Mouse (Mus musculus): Measurements from ENCODE around the gene Mcrip2.
"Not testable (repeated sequence)": the region's sequence is repeated elsewhere in the genome, so short reads cannot be mapped to it uniquely, and the experiment has no call there.

Gene Mcrip2

DNA sequence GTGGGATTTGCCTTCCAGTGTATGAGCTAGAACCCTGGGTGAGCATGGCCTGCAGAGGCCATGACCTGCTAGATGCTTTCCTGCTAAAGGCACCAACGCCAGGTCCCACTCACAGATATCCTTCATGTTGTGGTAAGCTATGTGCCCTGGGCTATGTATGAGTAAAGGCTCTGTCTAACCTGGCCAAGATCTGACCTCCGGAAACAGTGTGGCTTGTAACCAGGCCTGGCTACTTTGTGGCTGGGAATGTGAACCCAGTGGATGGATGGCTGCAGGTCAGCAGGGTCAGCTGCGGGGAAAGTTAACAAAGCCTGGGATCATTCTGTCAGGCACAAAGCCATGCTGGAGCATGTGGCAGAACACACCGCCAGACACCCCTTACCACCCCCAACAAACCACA lies 13.1 kb upstream of the Mcrip2 start:
- intact Hi-C loops (cut with DNase I), result loop anchor here (5.0 kb wide), 1 partner anchor 106 kb away; the partner anchor contains the start of gene Capn15

DNA sequence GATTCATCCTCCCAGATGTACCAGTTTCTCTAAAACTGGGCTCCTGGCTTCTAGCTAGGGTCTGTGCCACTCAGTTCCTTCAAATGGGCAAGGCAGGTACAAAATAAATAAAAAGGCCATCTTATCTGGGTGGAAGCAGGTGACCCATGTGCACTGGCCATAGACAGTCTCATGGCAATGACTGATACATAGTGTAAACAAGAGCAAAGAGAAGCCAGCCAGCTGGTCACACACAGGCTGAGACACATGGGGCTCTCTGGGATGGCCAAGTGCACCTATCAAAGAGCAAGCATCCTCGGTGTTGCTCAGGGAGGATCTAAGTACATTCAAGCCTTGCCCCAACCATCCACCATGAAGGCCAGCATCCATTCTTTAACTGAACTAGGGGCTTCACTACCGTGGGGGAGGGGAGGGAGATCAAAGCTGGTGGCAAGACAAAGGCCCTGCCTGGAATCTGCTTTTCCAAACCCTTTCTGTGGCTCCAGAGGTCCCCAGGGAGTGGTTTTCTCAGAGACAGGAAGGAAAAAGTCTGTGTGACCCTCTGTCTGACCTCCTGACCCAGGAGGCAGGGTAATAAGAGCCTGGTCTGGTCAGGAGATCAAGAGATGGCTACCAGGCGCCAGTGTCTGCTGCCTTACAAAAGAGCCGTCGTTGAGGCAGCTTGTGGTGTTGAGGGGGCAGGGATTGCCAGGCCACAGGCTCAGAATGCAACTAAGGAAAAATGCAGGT lies 12.5 kb upstream of the Mcrip2 start:
- intact Hi-C loops (cut with DNase I), result loop anchor here (5.0 kb wide), 1 partner anchor 106 kb away; the partner anchor contains the start of gene Capn15

DNA sequence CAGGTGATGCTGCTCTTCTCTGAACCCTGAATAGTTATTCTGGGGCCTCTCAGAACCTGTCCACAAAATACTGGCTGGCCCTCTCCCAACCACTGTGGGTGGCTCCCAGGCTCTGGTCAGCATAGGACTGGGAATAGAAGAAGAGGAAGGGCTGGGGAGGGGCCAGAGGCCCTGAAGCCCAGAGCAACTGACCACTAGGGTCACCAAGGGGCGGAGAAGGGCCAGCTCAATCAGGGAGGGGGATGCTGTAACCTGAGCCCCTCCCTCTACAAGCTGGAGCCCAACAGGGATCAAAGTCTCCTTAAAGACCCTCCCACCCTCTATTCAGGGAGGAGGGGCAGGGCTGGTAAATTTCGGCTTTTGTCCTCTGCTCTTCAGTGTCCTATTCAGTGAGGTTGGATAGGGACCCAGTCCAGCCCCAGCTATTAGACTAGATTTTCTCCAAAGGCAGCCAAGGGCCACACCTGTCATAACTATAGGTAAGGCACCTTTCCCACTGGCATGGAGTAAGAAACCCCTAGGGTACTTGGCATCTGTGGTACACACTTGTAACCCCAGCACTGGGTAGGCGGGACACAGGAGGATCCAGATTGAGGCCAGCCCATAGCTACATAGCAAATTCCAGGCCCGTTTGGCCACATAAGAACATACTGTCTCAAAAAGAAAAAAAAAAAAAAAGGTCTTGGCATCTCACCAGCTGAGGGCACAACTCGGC lies 11.8 kb upstream of the Mcrip2 start, which contains the start of gene Wfikkn1:
Gene Wfikkn1, minus strand, starts transcription at position 663 of the 715 bp plus-strand sequence.
- intact Hi-C loops (cut with DNase I), result loop anchor here (5.0 kb wide), 1 partner anchor 107 kb away; the partner anchor contains the start of gene Capn15

DNA sequence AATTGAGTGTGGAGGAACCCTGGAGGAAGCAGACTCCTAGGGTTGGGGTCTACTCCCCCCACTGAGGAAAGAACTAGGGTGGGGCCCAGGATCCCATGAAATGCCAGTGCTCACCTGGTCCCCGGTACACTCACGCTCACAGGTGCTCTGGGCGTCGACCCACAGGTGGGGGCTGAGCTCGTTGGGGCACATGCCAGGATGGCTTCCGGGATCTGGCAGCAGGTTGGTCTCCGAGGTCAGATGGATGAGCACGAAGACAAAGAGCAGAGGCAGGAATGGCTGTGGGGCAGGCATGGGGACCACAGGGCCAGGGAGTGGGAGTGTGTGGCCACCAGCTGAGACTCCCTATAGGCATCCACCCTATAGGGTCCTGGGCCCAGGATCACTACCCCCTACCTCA lies 11.2 kb upstream of the Mcrip2 start:
- intact Hi-C loops (cut with DNase I), result loop anchor here (5.0 kb wide), 1 partner anchor 108 kb away; the partner anchor contains the start of gene Capn15

DNA sequence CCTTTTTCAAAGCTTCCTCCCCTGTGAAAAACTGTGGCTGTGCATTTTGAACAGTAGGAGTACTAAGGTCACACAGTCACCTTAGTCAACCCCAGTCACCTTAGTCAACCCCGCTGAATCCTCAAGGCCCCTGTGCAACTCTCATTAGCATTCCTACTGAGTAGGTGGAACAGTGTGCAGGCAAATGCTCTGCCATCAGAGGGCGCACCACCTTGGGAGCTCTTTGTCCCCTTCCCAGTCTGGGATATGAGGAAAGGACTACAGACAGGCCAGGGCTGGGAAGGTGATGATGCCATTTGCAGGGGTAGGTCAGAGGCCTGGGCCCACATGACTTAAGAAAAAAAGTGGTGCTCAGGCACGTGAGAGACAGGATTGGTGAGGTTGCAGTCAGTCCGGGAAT lies 10.7 kb upstream of the Mcrip2 start:
- intact Hi-C loops (cut with DNase I), result no loop called here

DNA sequence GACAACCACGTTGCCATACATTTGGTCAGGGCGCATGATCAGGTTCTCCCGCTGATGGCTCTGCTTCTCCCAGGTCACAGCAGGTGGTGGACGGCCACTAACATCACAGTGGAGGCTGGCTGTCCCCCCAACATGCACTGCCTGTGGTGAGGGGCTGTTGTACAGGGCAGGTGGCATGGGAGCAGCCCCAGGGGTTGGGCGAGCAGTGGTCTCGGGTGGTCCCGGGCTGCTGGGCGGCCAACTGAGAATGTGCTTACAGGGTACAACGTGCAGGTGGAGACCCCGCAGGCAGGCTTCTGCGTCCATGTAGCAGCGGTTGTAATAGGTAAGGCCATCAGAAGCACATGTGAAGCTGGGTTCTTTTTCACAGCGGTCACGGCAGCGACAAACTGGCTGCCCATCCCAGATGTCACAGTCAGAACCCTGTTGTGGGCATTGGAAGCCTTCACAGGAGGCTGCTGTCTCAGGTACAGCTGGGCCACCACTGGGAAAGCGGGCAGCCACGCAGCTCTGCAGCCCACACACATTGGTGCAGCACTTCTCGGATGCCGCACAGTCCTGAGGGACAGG lies 10.1 kb upstream of the Mcrip2 start:
- intact Hi-C loops (cut with DNase I), result no loop called here

DNA sequence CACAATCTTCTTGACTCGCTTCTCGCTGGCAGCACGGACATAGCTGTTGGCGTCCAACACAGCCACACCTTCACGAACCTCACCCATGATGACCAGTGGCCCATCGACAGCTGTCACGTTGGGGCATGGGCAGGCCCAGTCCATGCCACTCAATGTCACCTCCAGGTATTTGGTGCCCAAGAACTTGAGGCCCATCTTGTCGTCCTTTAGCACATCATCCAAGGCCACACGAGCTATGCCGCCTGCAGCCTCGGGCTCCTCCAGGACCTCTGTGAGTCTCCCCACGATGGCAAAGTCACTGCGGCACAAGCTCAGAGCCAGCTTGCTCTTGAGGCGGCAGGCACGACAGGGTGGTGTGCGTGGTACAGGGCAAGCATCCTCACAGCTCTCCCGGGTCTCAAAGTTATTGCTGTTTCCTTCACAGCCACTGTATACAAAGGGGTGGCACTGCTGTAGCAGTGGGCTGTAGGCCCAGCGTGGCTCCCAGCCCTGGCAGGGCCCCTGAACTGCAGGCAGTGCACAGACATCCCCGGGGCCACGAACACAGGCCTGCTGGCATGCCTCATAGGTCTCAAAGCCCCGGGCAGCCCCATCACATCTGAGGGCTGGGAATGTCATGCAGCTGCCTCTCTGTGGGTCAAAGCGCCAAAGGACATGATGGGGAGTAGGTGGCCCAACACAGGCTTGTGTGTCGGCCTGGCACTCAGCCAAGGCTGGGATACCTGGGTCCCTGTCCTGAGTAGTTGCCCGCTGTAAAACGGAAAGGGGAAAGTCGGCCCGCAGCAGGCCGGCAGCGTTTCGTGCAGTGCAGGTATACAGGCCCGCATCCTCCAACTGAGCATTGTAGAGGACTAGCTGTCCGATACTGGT lies 9.4 kb upstream of the Mcrip2 start:
- intact Hi-C loops (cut with DNase I), result no loop called here

DNA sequence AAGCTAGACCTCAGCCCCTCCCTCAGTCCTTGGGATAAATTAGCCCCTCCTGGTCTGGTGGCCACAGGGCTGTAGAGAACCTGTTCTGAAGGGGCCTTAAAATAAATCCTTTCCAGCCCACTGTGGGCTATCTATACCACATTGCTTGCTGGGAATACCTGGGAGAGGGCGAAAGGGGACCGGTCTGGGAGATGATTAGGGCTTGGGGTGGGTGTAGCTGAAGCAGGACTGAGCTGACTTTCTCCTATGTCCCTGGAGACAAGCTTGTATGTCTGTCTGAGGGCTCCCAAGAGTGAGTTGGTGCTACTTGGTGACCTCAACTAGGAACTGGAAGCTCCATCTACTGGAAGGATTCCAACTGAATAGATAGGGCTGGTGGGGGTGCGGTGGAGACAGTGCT lies 8.5 kb upstream of the Mcrip2 start:
- intact Hi-C loops (cut with DNase I), result no loop called here

DNA sequence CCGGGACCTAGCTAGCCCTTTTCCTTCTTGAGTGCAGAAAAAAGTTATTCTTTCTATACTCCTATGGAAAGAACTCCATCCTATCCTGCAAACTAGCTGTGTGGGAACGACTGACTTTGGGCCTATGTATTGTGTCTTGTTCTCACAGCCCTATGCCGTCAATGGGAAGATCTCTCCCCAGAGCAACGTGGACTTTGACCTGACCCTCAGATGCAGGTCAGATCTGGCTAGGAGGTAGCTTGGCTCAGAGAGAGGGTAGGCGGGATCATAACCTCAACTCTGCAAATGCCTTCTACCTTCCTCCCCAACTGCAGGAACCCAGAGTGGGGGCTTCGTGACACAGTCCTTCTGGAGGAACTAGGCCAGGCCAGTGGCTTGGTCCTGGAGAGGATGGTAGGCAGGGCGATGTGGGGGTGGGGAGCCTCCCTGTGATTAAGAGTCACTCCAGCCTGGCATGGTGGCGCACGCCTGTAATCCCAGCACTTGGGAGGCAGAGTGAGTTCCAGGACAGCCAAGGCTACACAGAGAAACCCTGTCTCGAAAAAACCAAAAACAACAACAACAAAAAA lies 7.9 kb upstream of the Mcrip2 start:
- intact Hi-C loops (cut with DNase I), result no loop called here

DNA sequence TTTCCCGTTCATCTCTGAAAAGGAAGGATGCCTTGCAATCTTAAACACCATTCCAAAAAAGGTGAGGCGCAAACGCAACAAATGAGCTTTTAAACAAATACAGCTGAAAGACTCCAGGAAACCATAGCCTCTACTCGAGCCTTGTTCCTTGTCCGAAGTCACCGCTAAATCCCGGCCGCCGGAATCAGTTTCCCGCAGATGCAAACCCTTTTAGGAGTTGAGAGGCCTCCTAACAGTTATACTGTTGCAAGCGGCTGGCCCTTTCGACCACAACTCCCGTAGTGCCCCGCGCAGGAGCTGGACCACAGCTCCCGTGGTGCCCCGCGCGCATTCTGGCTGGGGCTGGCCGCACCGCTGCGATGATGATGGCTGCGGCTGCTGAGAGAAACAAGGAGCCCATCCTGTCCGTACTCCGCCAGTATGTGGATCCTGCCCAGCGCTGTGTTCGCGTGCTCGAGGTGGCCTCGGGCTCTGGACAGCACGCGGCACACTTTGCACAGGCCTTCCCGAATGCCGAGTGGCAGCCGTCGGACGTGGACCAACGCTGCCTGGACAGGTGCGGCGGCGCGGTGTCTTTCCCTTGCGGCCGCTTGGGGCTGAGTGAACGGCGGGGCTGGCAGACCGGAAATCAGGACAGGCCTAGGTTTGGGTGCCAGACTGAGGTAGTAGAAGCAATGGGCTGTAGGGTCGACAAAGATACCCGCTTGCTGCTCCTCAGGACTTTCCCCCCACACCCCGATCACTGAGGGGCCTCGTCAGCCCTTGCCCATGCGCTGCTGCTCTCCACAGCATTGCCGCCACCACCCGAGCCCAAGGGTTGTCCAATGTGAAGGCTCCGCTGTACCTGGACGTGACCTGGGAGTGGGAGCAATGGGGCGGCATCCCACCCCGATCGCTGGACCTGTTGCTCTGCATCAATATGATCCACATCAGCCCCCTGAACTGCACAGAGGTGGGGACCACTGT lies 6.9 kb upstream of the Mcrip2 start:
- intact Hi-C loops (cut with DNase I), result no loop called here

DNA sequence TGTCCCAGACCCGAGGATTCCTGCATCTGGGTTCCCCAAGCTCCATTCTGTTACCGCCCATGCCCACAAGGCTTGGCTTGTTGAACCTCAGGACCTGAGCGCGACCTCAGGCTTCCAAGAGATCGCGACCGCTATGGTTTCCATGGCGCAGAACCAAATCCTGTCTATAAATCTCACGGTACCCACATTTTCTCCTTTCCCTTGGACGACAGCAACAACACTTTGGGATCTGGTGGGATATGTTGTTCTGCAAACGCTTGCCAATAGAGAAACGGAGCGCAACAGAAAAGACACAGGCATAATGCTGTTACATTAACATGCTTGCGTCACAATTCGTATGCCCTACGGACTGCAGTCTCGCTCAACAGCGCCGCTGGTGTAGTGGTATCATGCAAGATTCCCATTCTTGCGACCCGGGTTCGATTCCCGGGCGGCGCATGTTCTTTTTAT lies 6.2 kb upstream of the Mcrip2 start, which contains the start of gene Mettl26:
Gene Mettl26, plus strand, starts transcription at position 354 of the 450 bp plus-strand sequence.
- intact Hi-C loops (cut with DNase I), result no loop called here

DNA sequence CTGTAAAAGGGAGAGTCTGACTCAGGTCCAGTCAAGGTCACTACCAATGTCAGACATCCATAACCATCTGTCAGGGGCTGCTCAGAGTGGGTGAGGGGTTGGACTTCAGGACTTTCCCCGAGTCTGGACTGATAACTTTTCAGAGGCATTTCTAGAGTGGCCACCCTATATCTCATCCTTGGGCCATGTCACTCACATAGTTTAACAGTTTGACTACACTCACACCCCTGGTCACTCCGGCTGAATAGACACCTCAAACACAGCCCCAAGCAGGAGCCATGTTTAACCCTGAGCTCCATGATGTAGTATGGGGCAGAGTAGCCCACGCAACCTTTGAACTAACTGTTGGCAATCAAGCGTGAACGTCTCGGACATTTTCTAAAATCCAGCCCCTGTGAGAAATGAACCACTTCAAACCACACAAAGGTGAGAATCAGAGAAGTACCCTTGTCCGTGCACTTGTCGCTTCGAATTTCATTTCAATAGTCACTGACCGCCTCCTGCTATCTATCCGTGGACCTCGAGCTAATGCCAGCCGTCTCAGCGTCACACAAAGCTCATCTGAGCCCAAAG lies 5.7 kb upstream of the Mcrip2 start:
- intact Hi-C loops (cut with DNase I), result no loop called here

DNA sequence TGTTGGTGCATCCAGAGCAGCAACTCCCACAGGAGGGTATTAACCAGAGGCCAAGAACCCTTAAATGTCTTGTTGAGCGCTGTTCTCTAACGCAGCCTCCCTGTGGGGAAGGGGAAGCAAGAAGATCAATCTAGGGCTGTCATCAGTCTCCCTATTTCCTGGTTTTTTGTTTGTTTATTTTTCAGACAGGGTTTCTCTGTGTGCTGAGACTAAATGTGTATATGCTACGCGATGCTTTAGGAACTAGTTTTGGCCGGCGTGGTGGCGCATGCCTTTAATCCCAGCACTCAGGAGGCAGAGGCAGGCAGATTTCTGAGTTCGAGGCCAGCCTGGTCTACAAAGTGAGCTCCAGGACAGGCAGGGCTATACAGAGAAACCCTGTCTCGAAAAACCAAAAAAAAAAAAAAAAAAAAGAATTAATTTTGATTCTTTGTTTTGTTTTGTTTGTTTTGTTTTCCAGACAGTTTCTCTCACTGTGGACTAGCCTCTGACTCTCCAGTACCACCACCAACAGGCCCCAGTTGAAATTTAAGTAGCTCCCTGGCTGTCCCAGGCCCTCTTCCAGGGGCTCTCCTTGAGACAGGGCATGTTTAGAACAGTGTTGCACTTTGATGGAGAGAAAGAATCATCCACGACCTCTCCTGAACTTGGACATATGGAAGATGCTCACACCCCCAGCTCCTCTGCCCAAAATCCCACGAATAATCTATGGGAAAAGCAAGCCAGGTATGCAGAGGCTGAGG lies 5.0 kb upstream of the Mcrip2 start:
- intact Hi-C loops (cut with DNase I), result no loop called here

DNA sequence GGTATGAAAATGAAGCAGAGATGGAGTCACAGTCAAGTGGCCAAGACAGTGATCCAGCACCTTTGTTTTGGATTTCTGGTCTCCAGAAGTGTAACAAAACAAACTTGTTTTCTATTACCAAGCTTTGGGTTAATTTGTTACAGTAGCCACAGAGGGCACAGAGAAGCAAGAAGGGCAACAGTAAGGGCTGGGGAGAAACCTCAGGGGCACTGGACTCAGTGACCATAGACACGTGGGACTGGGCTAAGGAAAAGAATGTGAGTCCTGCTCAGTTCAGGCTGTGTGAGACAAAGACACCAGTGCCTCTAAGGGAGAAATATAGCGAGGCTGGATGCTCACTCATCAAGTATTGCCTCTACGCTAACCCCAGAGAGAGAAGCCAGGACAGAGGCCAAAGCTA lies 4.1 kb upstream of the Mcrip2 start:
- intact Hi-C loops (cut with DNase I), result no loop called here

DNA sequence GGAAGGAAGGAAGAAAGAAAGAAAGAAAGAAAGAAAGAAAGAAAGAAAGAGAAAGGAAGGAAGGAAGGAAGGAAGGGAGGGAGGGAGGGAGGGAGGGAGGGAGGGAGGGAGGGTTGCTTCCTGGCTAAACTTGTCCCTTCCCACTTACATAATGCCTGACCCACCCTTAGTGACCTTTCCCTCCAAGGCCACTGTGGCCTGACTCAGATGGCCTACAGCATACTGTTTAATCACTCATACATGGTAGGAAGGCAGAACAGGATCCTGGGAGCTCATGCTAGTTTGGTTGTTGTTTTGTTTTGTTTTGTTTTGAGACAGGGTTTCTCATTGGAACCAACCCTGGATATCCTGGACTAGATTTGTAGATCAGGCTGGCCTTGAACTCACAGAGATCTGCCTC lies 3.0 kb upstream of the Mcrip2 start:
- intact Hi-C loops (cut with DNase I), result not testable (repeated sequence)

DNA sequence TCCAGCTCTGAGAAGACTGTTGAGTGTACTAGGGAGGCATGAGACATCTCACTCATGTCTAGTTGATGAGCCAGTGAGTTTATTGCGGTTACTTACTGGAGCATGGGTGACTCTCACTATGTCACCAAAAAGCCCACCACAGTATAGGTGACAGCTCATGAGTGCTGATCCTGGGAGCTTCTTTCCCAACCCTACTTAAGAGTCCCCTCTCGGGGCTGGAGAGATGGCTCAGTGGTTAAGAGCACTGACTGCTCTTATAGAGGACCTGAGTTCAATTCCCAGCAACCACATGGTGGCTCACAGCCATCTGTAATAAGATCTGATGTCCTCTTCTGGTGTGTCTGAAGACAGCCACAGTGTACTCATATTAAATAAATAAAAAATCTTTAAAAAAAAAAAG lies 1.4 kb upstream of the Mcrip2 start:
- intact Hi-C loops (cut with DNase I), result no loop called here

DNA sequence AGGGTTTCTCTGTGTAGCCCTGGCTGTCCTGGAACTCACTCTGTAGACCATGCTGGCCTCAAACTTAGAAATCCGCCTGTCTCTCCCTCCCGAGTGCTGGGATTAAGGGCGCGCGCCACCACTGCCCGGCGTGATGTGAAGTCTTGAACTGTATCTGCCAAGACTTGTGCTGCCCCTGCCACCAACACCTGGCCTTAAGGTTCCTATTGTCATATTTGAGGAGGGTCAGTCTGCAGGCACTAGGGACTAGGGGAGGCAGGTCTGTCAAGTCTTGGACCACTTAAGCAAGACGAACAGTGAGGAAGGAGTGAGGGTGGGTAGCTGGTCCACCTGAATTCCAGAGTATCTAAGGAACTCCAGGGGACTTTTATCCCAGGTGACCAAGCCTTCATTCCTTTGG lies 934 bp upstream of the Mcrip2 start:
- intact Hi-C loops (cut with DNase I), result no loop called here

DNA sequence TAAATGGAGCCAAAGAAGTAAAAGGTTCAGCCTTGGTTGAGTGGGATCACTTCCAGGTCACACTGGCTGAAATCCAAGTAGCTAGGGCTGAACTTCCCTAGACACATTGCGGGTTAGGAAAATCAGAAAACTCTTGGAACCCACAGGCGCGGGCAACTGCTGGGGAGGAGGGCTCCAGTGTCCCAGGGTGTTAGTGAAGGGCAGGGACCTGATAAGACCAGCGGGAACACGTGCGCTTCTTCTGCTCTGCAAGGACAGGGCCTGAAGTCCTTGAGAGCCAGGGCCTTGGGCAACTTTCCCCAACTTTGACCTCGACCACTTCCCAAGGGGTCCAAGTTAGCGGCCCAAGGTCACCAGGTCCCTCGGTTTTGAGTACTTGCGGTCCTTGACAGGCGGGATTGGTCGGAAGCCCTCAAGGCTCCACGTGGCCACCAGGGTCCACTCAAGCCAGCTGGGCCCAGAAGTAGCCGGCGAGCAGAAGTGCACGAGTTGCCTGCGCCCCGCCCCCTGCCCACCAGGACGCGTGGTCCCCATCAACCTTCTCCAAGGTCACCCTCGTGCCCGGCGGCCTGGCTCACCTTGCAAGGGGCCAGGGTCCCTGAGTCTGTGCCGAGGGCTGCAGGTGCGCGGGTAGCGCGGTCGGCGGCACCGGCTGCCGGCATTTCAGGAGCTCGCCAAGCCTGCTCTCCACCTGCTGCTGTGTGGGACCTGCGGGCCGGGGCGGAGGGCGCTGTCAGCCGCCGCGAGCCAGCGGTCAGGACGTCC lies 546 bp downstream of the Mcrip2 start:
- intact Hi-C loops (cut with DNase I), result loop anchor here (2.0 kb wide), 1 partner anchor 31 kb away; the partner anchor contains the start of gene Rhbdl1
